Mouse (Mus musculus): ENCODE measurements around the gene Bcas3. TPM values are rescaled to one million over a fixed set of nuclear protein-coding genes. Genes with fewer than 3 reads are reported as not detected.

Gene Bcas3
- polyA plus RNA-seq, 2 experiments: 22.2 to 28.2 TPM

DNA sequence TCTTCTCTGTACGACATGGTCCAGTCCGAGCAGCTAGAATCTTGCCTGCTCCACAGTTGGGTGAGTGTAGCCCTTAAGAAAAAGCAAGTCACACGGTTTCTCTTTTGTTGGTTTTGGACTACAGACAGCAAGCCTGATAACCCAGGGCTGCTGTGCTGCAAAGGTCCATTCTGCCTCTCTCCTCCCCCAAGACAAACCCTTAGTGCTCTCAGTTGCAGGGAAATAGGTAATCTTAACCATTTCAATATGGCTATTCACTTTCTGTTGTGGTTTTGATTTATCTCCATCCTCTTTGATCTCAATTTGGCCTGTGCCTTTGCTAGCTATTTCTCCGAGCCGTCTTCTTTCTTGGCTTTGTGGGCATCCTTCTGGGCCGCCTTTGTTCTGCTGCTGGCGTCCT is 42.4 kb downstream of the Bcas3 start:
- Histone ChIP-seq H3K9me3 (ENCODE audit: control insufficient read depth, low read length) (no peaks in the 10 kb centered on the region), H3K27ac (replicated peaks; ENCODE audit: low read depth, low read length) (no peak overlapping the region), H3K36me3 (ENCODE audit: control insufficient read depth, insufficient read depth, low read length) (no peaks in the 10 kb centered on the region), H3K4me2 (replicated peaks; ENCODE audit: low read depth, low read length, severe bottlenecking) (no peak overlapping the region), H3K4me3 (replicated peaks; ENCODE audit: low read length) (no peak overlapping the region), H3K9ac (ENCODE audit: low read depth, low read length, severe bottlenecking) (no peak overlapping the region), H3K4me1 (ENCODE audit: control insufficient read depth, insufficient read depth, low read length) (peaks cover 5% of the 10 kb centered on the region; the same call in 1 of the 2 replicates), H3K27me3 (ENCODE audit: control insufficient read depth, insufficient read depth, low read length) (no peaks in the 10 kb centered on the region)
- ATAC-seq (ENCODE audit: low FRiP score, low read depth): no peak
- 43% methylated on average over 7 of the region's 7 CpGs for WGBS
- TF ChIP-seq POLR2A (IDR thresholded peaks at IDR 0.05; ENCODE audit: borderline replicate concordance, extremely low read depth, insufficient read depth, insufficient read length): no peak
- DNase-seq (ENCODE audit: low spot score): no peak

DNA sequence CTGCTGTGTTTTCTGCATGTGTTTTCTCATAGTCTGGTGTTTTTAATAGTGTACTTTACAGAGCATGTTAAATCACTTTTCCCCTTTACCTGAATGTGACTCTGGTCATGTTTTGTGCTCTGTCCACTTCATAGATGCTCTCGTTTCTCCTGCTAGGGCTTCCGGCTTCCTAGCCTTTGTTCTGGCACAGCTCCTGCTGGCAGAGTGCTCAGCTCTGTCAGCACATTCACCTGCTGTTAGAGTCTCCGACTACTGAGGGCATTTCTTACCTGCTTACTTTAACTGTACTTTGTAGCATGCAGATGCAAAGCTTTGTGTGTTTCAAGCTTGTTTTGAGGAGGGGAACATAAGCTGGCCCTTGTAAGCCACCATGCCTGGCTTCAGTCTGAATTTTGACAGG is 53.6 kb downstream of the Bcas3 start:
- Histone ChIP-seq H3K4me2 (replicated peaks; ENCODE audit: low read depth, low read length, severe bottlenecking) (no peak overlapping the region), H3K4me1 (ENCODE audit: control insufficient read depth, insufficient read depth, low read length) (peaks cover 10% of the 10 kb centered on the region; the same call in 1 of the 2 replicates), H3K27ac (replicated peaks; ENCODE audit: low read depth, low read length) (no peak overlapping the region), H3K27me3 (ENCODE audit: control insufficient read depth, insufficient read depth, low read length) (no peaks in the 10 kb centered on the region), H3K36me3 (ENCODE audit: control insufficient read depth, insufficient read depth, low read length) (no peaks in the 10 kb centered on the region), H3K9me3 (ENCODE audit: control insufficient read depth, low read length) (no peaks in the 10 kb centered on the region), H3K4me3 (replicated peaks; ENCODE audit: low read length) (no peak overlapping the region), H3K9ac (ENCODE audit: low read depth, low read length, severe bottlenecking) (no peak overlapping the region)
- 71% methylated on average over 3 of the region's 3 CpGs for WGBS
- ATAC-seq (ENCODE audit: low FRiP score, low read depth): no peak
- DNase-seq (ENCODE audit: low spot score): no peak
- TF ChIP-seq POLR2A (IDR thresholded peaks at IDR 0.05; ENCODE audit: borderline replicate concordance, extremely low read depth, insufficient read depth, insufficient read length): no peak

DNA sequence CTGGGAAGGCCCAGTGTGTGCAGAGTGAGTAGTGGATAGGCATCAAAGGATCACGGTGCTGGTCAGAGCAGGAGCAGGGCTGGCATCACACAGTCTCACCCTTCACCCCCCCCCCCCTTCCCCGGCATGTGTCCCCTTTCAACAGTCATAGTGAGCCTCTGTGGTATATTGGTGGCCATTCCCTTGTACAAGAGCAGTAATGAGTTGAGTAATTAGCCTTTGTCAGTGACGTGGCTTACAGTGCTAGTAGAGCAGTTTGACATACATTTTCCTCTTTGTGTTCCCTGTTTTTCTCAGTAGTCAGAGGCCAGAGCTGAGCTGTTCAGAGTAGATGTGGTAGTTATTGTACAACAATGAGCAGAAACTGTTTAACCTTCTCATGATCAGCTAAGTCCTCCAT is 54.7 kb downstream of the Bcas3 start:
- Histone ChIP-seq H3K4me3 (replicated peaks; ENCODE audit: low read length) (no peak overlapping the region), H3K27me3 (ENCODE audit: control insufficient read depth, insufficient read depth, low read length) (no peaks in the 10 kb centered on the region), H3K9me3 (ENCODE audit: control insufficient read depth, low read length) (no peaks in the 10 kb centered on the region), H3K36me3 (ENCODE audit: control insufficient read depth, insufficient read depth, low read length) (no peaks in the 10 kb centered on the region), H3K9ac (ENCODE audit: low read depth, low read length, severe bottlenecking) (no peak overlapping the region), H3K27ac (replicated peaks; ENCODE audit: low read depth, low read length) (no peak overlapping the region), H3K4me2 (replicated peaks; ENCODE audit: low read depth, low read length, severe bottlenecking) (no peak overlapping the region), H3K4me1 (ENCODE audit: control insufficient read depth, insufficient read depth, low read length) (peaks cover 5% of the 10 kb centered on the region; the same call in 1 of the 2 replicates)
- ATAC-seq (ENCODE audit: low FRiP score, low read depth): no peak
- no peak for DNase-seq (ENCODE audit: low spot score)
- TF ChIP-seq POLR2A (IDR thresholded peaks at IDR 0.05; ENCODE audit: borderline replicate concordance, extremely low read depth, insufficient read depth, insufficient read length): no peak
- WGBS: 60% methylated on average over 3 of the region's 3 CpGs

DNA sequence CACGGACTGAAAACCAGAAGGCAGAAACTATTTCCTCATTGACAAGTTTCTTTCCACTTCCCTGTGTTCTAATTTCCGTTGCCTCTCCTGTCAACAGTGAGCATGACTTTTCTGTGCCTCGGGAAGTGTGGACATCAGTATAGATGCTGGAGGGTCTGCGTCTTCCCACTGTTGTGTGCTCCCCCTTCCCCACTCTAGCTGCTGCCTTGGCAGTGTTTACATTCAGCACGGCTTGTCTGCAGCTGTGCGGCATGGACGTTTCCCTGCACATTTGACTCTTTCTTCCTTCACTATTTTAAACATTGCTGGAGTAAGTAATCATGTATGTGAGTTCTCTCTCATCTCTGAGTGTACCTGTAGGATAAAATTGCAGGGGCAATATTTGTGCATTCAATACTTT is 59.4 kb downstream of the Bcas3 start:
- no peaks in the 10 kb centered on the region for H3K9me3 ChIP-seq (ENCODE audit: control insufficient read depth, low read length)
- no peak overlapping the region for H3K9ac ChIP-seq (ENCODE audit: low read depth, low read length, severe bottlenecking)
- H3K4me2 ChIP-seq (replicated peaks; ENCODE audit: low read depth, low read length, severe bottlenecking): no peak overlapping the region
- no peaks in the 10 kb centered on the region for H3K27me3 ChIP-seq (ENCODE audit: control insufficient read depth, insufficient read depth, low read length)
- H3K27ac ChIP-seq (replicated peaks; ENCODE audit: low read depth, low read length): no peak overlapping the region
- H3K4me3 ChIP-seq (replicated peaks; ENCODE audit: low read length): no peak overlapping the region
- DNase-seq (ENCODE audit: low spot score): no peak
- H3K4me1 ChIP-seq (ENCODE audit: control insufficient read depth, insufficient read depth, low read length): no peaks in the 10 kb centered on the region; the same call in 1 of the 2 replicates
- no peaks in the 10 kb centered on the region for H3K36me3 ChIP-seq (ENCODE audit: control insufficient read depth, insufficient read depth, low read length)
- no peak for TF ChIP-seq POLR2A (IDR thresholded peaks at IDR 0.05; ENCODE audit: borderline replicate concordance, extremely low read depth, insufficient read depth, insufficient read length)
- 44% methylated on average over 7 of the region's 7 CpGs for WGBS
- no peak for ATAC-seq (ENCODE audit: low FRiP score, low read depth)

DNA sequence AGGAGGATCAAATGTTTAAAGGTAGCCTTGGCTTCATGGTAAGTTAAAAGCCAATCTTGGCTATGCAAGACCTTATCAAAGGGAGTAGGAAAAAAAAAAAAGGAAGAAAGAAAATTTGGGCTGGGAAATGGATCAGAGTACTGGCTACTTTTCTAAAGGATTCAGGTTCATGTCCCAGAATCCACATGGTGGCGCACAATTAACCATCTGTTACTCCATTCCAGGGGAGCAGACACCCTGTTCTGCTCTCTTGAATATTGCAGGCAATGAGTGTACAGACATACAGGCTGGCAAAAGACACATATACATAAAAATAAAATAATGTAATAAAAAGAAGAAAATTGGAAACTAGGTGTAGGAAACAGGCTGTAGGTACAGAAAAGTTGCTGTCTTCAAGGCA is 61.5 kb downstream of the Bcas3 start:
- Histone ChIP-seq H3K4me3 (replicated peaks; ENCODE audit: low read length) (no peak overlapping the region), H3K4me1 (ENCODE audit: control insufficient read depth, insufficient read depth, low read length) (no peaks in the 10 kb centered on the region), H3K9me3 (ENCODE audit: control insufficient read depth, low read length) (no peaks in the 10 kb centered on the region), H3K4me2 (replicated peaks; ENCODE audit: low read depth, low read length, severe bottlenecking) (no peak overlapping the region), H3K27ac (replicated peaks; ENCODE audit: low read depth, low read length) (no peak overlapping the region), H3K27me3 (ENCODE audit: control insufficient read depth, insufficient read depth, low read length) (no peaks in the 10 kb centered on the region), H3K9ac (ENCODE audit: low read depth, low read length, severe bottlenecking) (no peak overlapping the region), H3K36me3 (ENCODE audit: control insufficient read depth, insufficient read depth, low read length) (no peaks in the 10 kb centered on the region)
- DNase-seq (ENCODE audit: low spot score) (no peak), ATAC-seq (ENCODE audit: low FRiP score, low read depth) (no peak)
- TF ChIP-seq POLR2A (IDR thresholded peaks at IDR 0.05; ENCODE audit: borderline replicate concordance, extremely low read depth, insufficient read depth, insufficient read length): no peak
- WGBS: 89% methylated on average over 1 of the region's 1 CpGs

DNA sequence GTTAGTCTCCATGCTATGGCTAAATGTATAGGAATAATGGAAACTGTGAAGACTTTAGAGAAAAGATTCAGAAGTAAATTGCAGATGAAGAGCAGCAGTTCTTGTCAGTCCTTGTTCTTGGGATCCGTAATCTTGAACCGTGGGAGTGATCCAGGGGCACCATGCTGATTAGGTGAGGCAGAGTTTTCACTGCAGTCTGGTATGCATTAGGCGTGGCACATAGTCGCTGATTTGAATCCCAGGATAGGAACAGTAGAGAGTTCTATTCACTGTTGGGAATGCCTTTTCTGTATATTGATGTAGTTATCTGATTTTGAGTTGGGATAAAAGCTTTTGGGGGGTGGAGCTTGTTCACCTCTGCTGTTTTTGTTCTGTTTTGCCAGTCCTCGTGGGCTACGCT is 74.4 kb downstream of the Bcas3 start:
- Histone ChIP-seq H3K27ac (replicated peaks; ENCODE audit: low read depth, low read length) (no peak overlapping the region), H3K4me3 (replicated peaks; ENCODE audit: low read length) (no peak overlapping the region), H3K27me3 (ENCODE audit: control insufficient read depth, insufficient read depth, low read length) (no peaks in the 10 kb centered on the region), H3K4me1 (ENCODE audit: control insufficient read depth, insufficient read depth, low read length) (peaks cover 18% of the 10 kb centered on the region), H3K36me3 (ENCODE audit: control insufficient read depth, insufficient read depth, low read length) (no peaks in the 10 kb centered on the region), H3K9ac (ENCODE audit: low read depth, low read length, severe bottlenecking) (no peak overlapping the region), H3K4me2 (replicated peaks; ENCODE audit: low read depth, low read length, severe bottlenecking) (no peak overlapping the region), H3K9me3 (ENCODE audit: control insufficient read depth, low read length) (no peaks in the 10 kb centered on the region)
- no peak for TF ChIP-seq POLR2A (IDR thresholded peaks at IDR 0.05; ENCODE audit: borderline replicate concordance, extremely low read depth, insufficient read depth, insufficient read length)
- DNase-seq (ENCODE audit: low spot score) (no peak), ATAC-seq (ENCODE audit: low FRiP score, low read depth) (no peak)
- whole genome bisulfite sequencing: 39% methylated on average over 6 of the region's 6 CpGs
